Mouse (Mus musculus) thymus, adult 2 months (tissue): ENCODE results near the gene Add1.

Experiments used
- CTCF ChIP-seq: fragments of 200-500 bp; IDR thresholded peaks from 2 replicates; pipeline ENCODE4 v1.5.1; 2012; ENCODE audit warnings: mild to moderate bottlenecking, control low read depth, low read length, moderate library complexity, borderline replicate concordance; ENCODE audit not compliant: control insufficient read depth, poor library complexity, insufficient read depth; ENCODE audit errors: extremely low read depth
- POLR2A ChIP-seq: fragments of 200-500 bp; IDR thresholded peaks from 2 replicates; pipeline ENCODE4 v1.6.1; 2012; ENCODE audit warnings: mild to moderate bottlenecking, low read length, control low read depth, moderate library complexity; ENCODE audit not compliant: control insufficient read depth, poor library complexity, insufficient read depth; ENCODE audit errors: extremely low read depth

DNA sequence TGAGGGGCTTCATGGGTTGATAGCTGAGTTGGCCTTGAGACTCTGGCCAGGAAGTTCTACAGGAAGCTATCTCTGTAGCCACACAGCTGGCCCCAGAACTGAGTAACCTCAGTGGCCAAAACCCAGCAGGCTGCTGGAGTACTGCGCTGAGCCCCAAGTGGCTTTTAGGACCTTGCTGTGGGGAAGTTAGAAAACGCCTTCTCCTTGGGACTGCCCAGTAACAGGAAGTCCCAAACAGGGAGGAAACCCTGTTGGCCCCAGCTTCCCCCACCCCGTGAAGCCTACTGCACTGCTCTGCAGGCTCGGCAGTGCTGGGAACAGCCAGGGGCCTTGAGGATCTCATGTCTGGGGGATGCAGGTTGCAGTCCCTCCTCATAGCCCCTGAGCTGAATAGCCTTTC, 30.4 kb upstream of the Add1 start:
- TF ChIP-seq POLR2A (no peak), CTCF (no peak)
